Comparison of ENCODE assay signal across 13 mouse cellular contexts in genomic region chr1:131419307-131419706, GRCm38 (mm10).
DNase-seq lines count a peak whose midpoint lies in the region; ATAC-seq lines count a peak whose summit lies in the region.
"Had no signal": no experiment of that assay in that cellular context is flagged by ENCODE, and none has a peak within 500 bp of the region (broad histone marks: within the 10 kb centered on the region; RNA-seq: fewer than 3 reads in every experiment).

No protein-coding gene starts in this region.

- H3K9ac ChIP-seq in liver, embryonic 11.5 days (ENCODE audit: low read depth, low read length), result no peak overlapping the region
- H3K9ac ChIP-seq: hindbrain, embryonic 13.5 days had no signal

- WGBS in liver, embryonic 11.5 days, result 26% methylated on average over 3 of the region's 3 CpGs

- peaks cover 5% of the 10 kb centered on the region for H3K4me1 ChIP-seq in liver, embryonic 11.5 days (replicated peaks; ENCODE audit: control insufficient read depth, insufficient read depth, low read length)

- H3K9me3 ChIP-seq in liver, embryonic 11.5 days (ENCODE audit: control insufficient read depth, low read length), result no peaks in the 10 kb centered on the region
- H3K9me3 ChIP-seq: hindbrain, embryonic 13.5 days had no signal

- H3K4me2 ChIP-seq in liver, embryonic 11.5 days, result no peak overlapping the region
- H3K4me2 ChIP-seq: hindbrain, embryonic 13.5 days had no signal

- no peak overlapping the region for H3K27ac ChIP-seq in liver, embryonic 11.5 days (ENCODE audit: low read depth, low read length)
- H3K27ac ChIP-seq: hindbrain, embryonic 13.5 days had no signal

- H3K27me3 ChIP-seq in liver, embryonic 11.5 days (replicated peaks; ENCODE audit: control insufficient read depth, insufficient read depth, low read length), result no peaks in the 10 kb centered on the region
- H3K27me3 ChIP-seq: hindbrain, embryonic 13.5 days had no signal

- no peak overlapping the region for H3K4me3 ChIP-seq in liver, embryonic 11.5 days (ENCODE audit: low read depth, low read length)
- H3K4me3 ChIP-seq: hindbrain, embryonic 13.5 days had no signal

- H3K36me3 ChIP-seq in liver, embryonic 11.5 days (ENCODE audit: control insufficient read depth, insufficient read depth, low read length), result no peaks in the 10 kb centered on the region
- H3K36me3 ChIP-seq: hindbrain, embryonic 13.5 days had no signal

- DNase-seq in cerebellum, adult 11 months, result peak; percentile 47
- no peak for DNase-seq in cerebellum, postnatal 4 days (ENCODE audit: low spot score in 2 of 2)
- peak; percentile 17 for DNase-seq in liver
- DNase-seq in liver, embryonic 11.5 days (ENCODE audit: low spot score), result no peak
- DNase-seq in cerebellum, adult 9-10 months, result peak; percentile 78
- DNase-seq in heart, postnatal 4 days, result peak; percentile 43
- DNase-seq in right cerebral cortex, postnatal 10 days (ENCODE audit: low spot score in 2 of 2), result no peak
- no peak for DNase-seq in urinary bladder, adult 18-20 months (ENCODE audit: low spot score in 2 of 2)
- DNase-seq: adrenal gland, postnatal 25 days; gastrocnemius, postnatal 10 days; kidney, adult 8-10 months; thymus, adult 2 months had no signal

- no peak for ATAC-seq in liver, embryonic 11.5 days (replicated peaks; ENCODE audit: low FRiP score)

Comparison
In these comparisons a context has a peak if more than half of its experiments do, and no peak if none do; other contexts are left out.
1. DNase-seq: peak in cerebellum, adult 11 months (single experiment), liver (single experiment), cerebellum, adult 9-10 months (single experiment) and heart, postnatal 4 days (single experiment); none in cerebellum, postnatal 4 days (0 of 2), liver, embryonic 11.5 days (single experiment), right cerebral cortex, postnatal 10 days (0 of 2) and urinary bladder, adult 18-20 months (0 of 2).